Comparison of ENCODE assay signal across 23 mouse cellular contexts in genomic region chr1:158255912-158256680, GRCm38 (mm10).
A peak's percentile ranks its signal among the peaks of the same experiment; 100 is the strongest.
DNase-seq lines count a peak whose midpoint lies in the region; ATAC-seq and TF ChIP-seq lines count a peak whose summit lies in the region.
"Had no signal": no experiment of that assay in that cellular context is flagged by ENCODE, and none has a peak within 500 bp of the region (broad histone marks: within the 10 kb centered on the region; RNA-seq: fewer than 3 reads in every experiment).

No protein-coding gene starts in this region.

- no peak for TF ChIP-seq CTCF in C2C12 (IDR thresholded peaks at IDR 0.05; ENCODE audit: control insufficient read depth, insufficient read depth, insufficient read length)

- no peaks in the 10 kb centered on the region for H3K79me3 ChIP-seq in C2C12 (ENCODE audit: low read depth)

- peak; percentile 42 for DNase-seq in heart, adult 11 months
- no peak for DNase-seq in heart, adult 9 months (ENCODE audit: low spot score in 2 of 2)
- peak; percentile 4 for DNase-seq in 3T3-L1 (ENCODE audit: low read depth, low spot score)
- peak; percentile 22 to 60 for DNase-seq in cerebellum, postnatal 10 days
- DNase-seq in kidney, postnatal 10 days = no peak
- no peak for DNase-seq in thymus, postnatal 14 days
- DNase-seq: adrenal gland, postnatal 25 days; gastrocnemius, adult 2 months; kidney, adult 11 months; liver, postnatal 0 days had no signal

- ATAC-seq in forebrain, embryonic 12.5 days (ENCODE audit: low FRiP score) = no peak
- ATAC-seq: forebrain, embryonic 15.5 days; hindbrain, postnatal 0 days; liver, postnatal 0 days; lung, postnatal 0 days; midbrain, embryonic 16.5 days had no signal

- peaks cover 8% of the 10 kb centered on the region; the same call in 1 of the 2 replicates for H3K4me1 ChIP-seq in forebrain, embryonic 12.5 days
- H3K4me1 ChIP-seq: embryonic facial prominence, embryonic 15.5 days; hindbrain, embryonic 10.5 days; midbrain, embryonic 10.5 days had no signal

- WGBS in forebrain, embryonic 12.5 days = 95% methylated on average over 9 of the region's 9 CpGs

- H3ac ChIP-seq in C2C12 (ENCODE audit: control insufficient read depth, insufficient read length, low read depth) = no peak overlapping the region

- H3K4me3 ChIP-seq in C2C12 (ENCODE audit: insufficient read depth, poor library complexity, severe bottlenecking) = no peak overlapping the region
- H3K4me3 ChIP-seq in forebrain, embryonic 12.5 days (replicated peaks) = no peak overlapping the region
- H3K4me3 ChIP-seq: embryonic facial prominence, embryonic 15.5 days; forebrain, embryonic 15.5 days; gastrocnemius, adult 2 months; hindbrain, embryonic 10.5 days; limb, embryonic 12.5 days; midbrain, embryonic 10.5 days had no signal

- no peaks in the 10 kb centered on the region for H3K9me3 ChIP-seq in forebrain, embryonic 12.5 days
- H3K9me3 ChIP-seq: embryonic facial prominence, embryonic 15.5 days; forebrain, embryonic 15.5 days; hindbrain, embryonic 10.5 days; limb, embryonic 12.5 days; midbrain, embryonic 10.5 days had no signal

- H3K27ac ChIP-seq in forebrain, embryonic 12.5 days = no peak overlapping the region
- H3K27ac ChIP-seq: embryonic facial prominence, embryonic 15.5 days; forebrain, embryonic 15.5 days; gastrocnemius, adult 2 months; hindbrain, embryonic 10.5 days; hindbrain, postnatal 0 days; limb, embryonic 12.5 days; midbrain, embryonic 10.5 days; stomach, postnatal 0 days had no signal

- no peak overlapping the region for H3K4me2 ChIP-seq in forebrain, embryonic 12.5 days
- H3K4me2 ChIP-seq: embryonic facial prominence, embryonic 15.5 days; forebrain, embryonic 15.5 days; heart, embryonic 11.5 days; limb, embryonic 12.5 days; liver, embryonic 11.5 days had no signal

- H3K79me2 ChIP-seq in C2C12 (ENCODE audit: control insufficient read depth, insufficient read depth) = no peaks in the 10 kb centered on the region

- no peaks in the 10 kb centered on the region for H3K27me3 ChIP-seq in C2C12 (ENCODE audit: control insufficient read depth, insufficient read depth, insufficient read length)
- no peaks in the 10 kb centered on the region for H3K27me3 ChIP-seq in forebrain, embryonic 12.5 days
- H3K27me3 ChIP-seq: embryonic facial prominence, embryonic 15.5 days; forebrain, embryonic 15.5 days; limb, embryonic 12.5 days had no signal

- no peaks in the 10 kb centered on the region for H3K36me3 ChIP-seq in C2C12 (ENCODE audit: control insufficient read depth, insufficient read depth)
- no peaks in the 10 kb centered on the region for H3K36me3 ChIP-seq in forebrain, embryonic 12.5 days (replicated peaks)
- H3K36me3 ChIP-seq: embryonic facial prominence, embryonic 15.5 days; hindbrain, embryonic 10.5 days; limb, embryonic 12.5 days; midbrain, embryonic 10.5 days had no signal

- no peak overlapping the region for H3K9ac ChIP-seq in forebrain, embryonic 12.5 days
- H3K9ac ChIP-seq: embryonic facial prominence, embryonic 15.5 days; forebrain, embryonic 15.5 days; limb, embryonic 12.5 days; liver, postnatal 0 days had no signal

TF ChIP-seq in C2C12, 6 proteins besides CTCF, POLR2A, EP300 and RAD21:
- TF ChIP-seq MYOD1 (IDR thresholded peaks at IDR 0.05; ENCODE audit: control insufficient read depth, insufficient read length, low read depth) = no peak
- peak; percentile 71 for TF ChIP-seq FOSL1 (IDR thresholded peaks at IDR 0.05; ENCODE audit: insufficient read depth, low read length, poor library complexity, severe bottlenecking)
- TF ChIP-seq MAX (IDR thresholded peaks at IDR 0.05) = peak; percentile 57
- TF ChIP-seq CEBPB (IDR thresholded peaks at IDR 0.05; ENCODE audit: low read depth) = no peak
- no peak for TF ChIP-seq USF1 (IDR thresholded peaks at IDR 0.05; ENCODE audit: low read depth)
- no peak for TF ChIP-seq MYOG (IDR thresholded peaks at IDR 0.05; ENCODE audit: control insufficient read depth, extremely low read depth, insufficient read length)

Comparison
In these comparisons a context has a peak if more than half of its experiments do, and no peak if none do; other contexts are left out.
1. DNase-seq: peak in heart, adult 11 months (single experiment), 3T3-L1 (single experiment) and cerebellum, postnatal 10 days (2 of 2); none in heart, adult 9 months (0 of 2), kidney, postnatal 10 days (single experiment) and thymus, postnatal 14 days (single experiment).